Mouse (Mus musculus): ENCODE data around the gene Traf2. TPM values are rescaled to one million over a fixed set of nuclear protein-coding genes. Genes with fewer than 3 reads are reported as not detected.
"Not testable (repeated sequence)": the region's sequence is repeated elsewhere in the genome, so short reads cannot be mapped to it uniquely, and the experiment has no call there.

The Traf2 gene
- polyA plus RNA-seq, 2 experiments from 2014 or later = 60.9 to 67.0 TPM

GRCm38 (mm10) chr2:25575432-25576027 lies 28.8 kb upstream of the Traf2 start:
- ATAC-seq = no peak

GRCm38 (mm10) chr2:25574579-25575431 lies 28.1 kb upstream of the Traf2 start, which contains the start of the genes Mamdc4 and Phpt1:
TSS of gene Mamdc4 (minus strand) at chr2:25574845.
TSS of gene Phpt1 (minus strand) at chr2:25575224.
- ATAC-seq = peak; percentile 95

- ATAC-seq = no peak
Observed at GRCm38 (mm10) chr2:25574136-25574535, 27.4 kb upstream of the Traf2 start.

GRCm38 (mm10) chr2:25573068-25573467 lies 26.3 kb upstream of the Traf2 start:
- no peak for ATAC-seq

- ATAC-seq = no peak
Observed at GRCm38 (mm10) chr2:25571221-25571620, 24.5 kb upstream of the Traf2 start.

GRCm38 (mm10) chr2:25569323-25569722 lies 22.6 kb upstream of the Traf2 start:
- ATAC-seq = no peak

- ATAC-seq = no peak
Observed at GRCm38 (mm10) chr2:25568473-25569019, 21.8 kb upstream of the Traf2 start.

- no peak for ATAC-seq
Observed at GRCm38 (mm10) chr2:25566558-25566957, 19.8 kb upstream of the Traf2 start.

- ATAC-seq = no peak
Observed at GRCm38 (mm10) chr2:25565741-25566140, 19.0 kb upstream of the Traf2 start.

GRCm38 (mm10) chr2:25561946-25562345 lies 15.2 kb upstream of the Traf2 start:
- ATAC-seq = no peak

GRCm38 (mm10) chr2:25560551-25560950 lies 13.8 kb upstream of the Traf2 start:
- no peak for ATAC-seq

GRCm38 (mm10) chr2:25558774-25559173 lies 12.0 kb upstream of the Traf2 start:
- no peak for ATAC-seq

GRCm38 (mm10) chr2:25557964-25558360 lies 11.2 kb upstream of the Traf2 start:
- ATAC-seq = peak; percentile 55

GRCm38 (mm10) chr2:25557221-25557963 lies 10.7 kb upstream of the Traf2 start, which contains the start of gene Edf1:
TSS of gene Edf1 (plus strand) at chr2:25557847.
- peak; percentile 95 for ATAC-seq

GRCm38 (mm10) chr2:25556296-25556695 lies 9.6 kb upstream of the Traf2 start:
- no peak for ATAC-seq

- not testable (repeated sequence) for ATAC-seq
Observed at GRCm38 (mm10) chr2:25555479-25555878, 8.7 kb upstream of the Traf2 start.

GRCm38 (mm10) chr2:25553171-25553786 lies 6.5 kb upstream of the Traf2 start:
- ATAC-seq = not testable (repeated sequence)

GRCm38 (mm10) chr2:25551186-25551585 lies 4.4 kb upstream of the Traf2 start:
- ATAC-seq = no peak

GRCm38 (mm10) chr2:25549021-25549991 lies 2.6 kb upstream of the Traf2 start:
- peak; percentile 71 for ATAC-seq

GRCm38 (mm10) chr2:25545996-25546810 lies 537 bp downstream of the Traf2 start:
- peak; percentile 5 for ATAC-seq

Data from activated CD4-positive, CD25-positive, alpha-beta regulatory T cell, adult 4 months (primary cell).